Mouse (Mus musculus): ENCODE measurements at regions not wholly inside any gene's neighbourhood (a gene's known extent, or its start where the extent isn't known, plus 50 kb on each side); places are given as distances from the start of the nearest gene placed in this dataset.
"Not testable (repeated sequence)": the region's sequence is repeated elsewhere in the genome, so short reads cannot be mapped to it uniquely, and the experiment has no call there.

- Histone ChIP-seq H3K9ac (ENCODE audit: low read depth, low read length) (no peak overlapping the region), H3K4me1 (replicated peaks; ENCODE audit: control insufficient read depth, insufficient read depth, low read length) (no peaks in the 10 kb centered on the region), H3K9me3 (ENCODE audit: control insufficient read depth, low read length) (no peaks in the 10 kb centered on the region), H3K36me3 (ENCODE audit: control insufficient read depth, insufficient read depth, low read length) (no peaks in the 10 kb centered on the region), H3K4me3 (ENCODE audit: low read depth, low read length) (no peak overlapping the region), H3K4me2 (replicated peaks; ENCODE audit: low read depth, low read length) (no peak overlapping the region), H3K27me3 (ENCODE audit: control insufficient read depth, insufficient read depth, low read length) (no peaks in the 10 kb centered on the region), H3K27ac (ENCODE audit: low read depth, low read length) (no peak overlapping the region)
- ATAC-seq (ENCODE audit: low FRiP score) (no peak), DNase-seq (ENCODE audit: low spot score) (no peak)
- WGBS: 85% methylated on average over 2 of the region's 2 CpGs
Measured at GRCm38 (mm10) chr10:57322717-57323424, 163.3 kb upstream of the Hsf2 start.

- H3K27ac ChIP-seq (ENCODE audit: low read depth, low read length): no peak overlapping the region
- H3K36me3 ChIP-seq (ENCODE audit: control insufficient read depth, insufficient read depth, low read length): no peaks in the 10 kb centered on the region
- H3K9ac ChIP-seq (ENCODE audit: low read depth, low read length): no peak overlapping the region
- no peak for ATAC-seq (ENCODE audit: low FRiP score)
- H3K27me3 ChIP-seq (ENCODE audit: control insufficient read depth, insufficient read depth, low read length): no peaks in the 10 kb centered on the region
- H3K4me2 ChIP-seq (replicated peaks; ENCODE audit: low read depth, low read length): no peak overlapping the region
- WGBS: 73% methylated on average over 1 of the region's 1 CpGs
- no peak overlapping the region for H3K4me3 ChIP-seq (ENCODE audit: low read depth, low read length)
- DNase-seq (ENCODE audit: low spot score): no peak
- H3K9me3 ChIP-seq (ENCODE audit: control insufficient read depth, low read length): no peaks in the 10 kb centered on the region
- no peaks in the 10 kb centered on the region for H3K4me1 ChIP-seq (replicated peaks; ENCODE audit: control insufficient read depth, insufficient read depth, low read length)
Measured at GRCm38 (mm10) chr10:57324226-57324625, 162.0 kb upstream of the Hsf2 start.

- not testable (repeated sequence) for H3K4me2 ChIP-seq (replicated peaks; ENCODE audit: low read depth, low read length); H3K4me1 ChIP-seq (replicated peaks; ENCODE audit: control insufficient read depth, insufficient read depth, low read length); H3K9me3 ChIP-seq (ENCODE audit: control insufficient read depth, low read length); H3K4me3 ChIP-seq (ENCODE audit: low read depth, low read length); H3K36me3 ChIP-seq (ENCODE audit: control insufficient read depth, insufficient read depth, low read length); H3K27me3 ChIP-seq (ENCODE audit: control insufficient read depth, insufficient read depth, low read length); H3K9ac ChIP-seq (ENCODE audit: low read depth, low read length); ATAC-seq (ENCODE audit: low FRiP score); H3K27ac ChIP-seq (ENCODE audit: low read depth, low read length)
- peak; percentile 40 for DNase-seq (ENCODE audit: low spot score)
- WGBS: 88% methylated on average over 1 of the region's 1 CpGs
Measured at GRCm38 (mm10) chr10:57362781-57363180, 123.4 kb upstream of the Hsf2 start.

Data from hindbrain, embryonic 11.5 days (tissue).